Mouse (Mus musculus) C2C12 (cell line): ENCODE results near the gene Pgm5. TPM values are rescaled to one million over a fixed set of nuclear protein-coding genes. Genes with fewer than 3 reads are reported as not detected.

Experiments
- H3K27me3 ChIP-seq: one replicate; pipeline ENCODE4 v1.6.1; 2011; ENCODE audit not compliant: control insufficient read depth, insufficient read depth, insufficient read length
- H3K36me3 ChIP-seq: one replicate; pipeline ENCODE4 v1.6.1; 2011; ENCODE audit not compliant: control insufficient read depth, insufficient read depth
- H3K4me3 ChIP-seq: one replicate; pipeline ENCODE4 v1.5.1; 2011; ENCODE audit warnings: mild to moderate bottlenecking, control low read depth; ENCODE audit not compliant: poor library complexity, insufficient read depth, severe bottlenecking
- H3K79me2 ChIP-seq: one replicate; pipeline ENCODE4 v1.6.1; 2011; ENCODE audit not compliant: control insufficient read depth, insufficient read depth
- H3K79me3 ChIP-seq: one replicate; pipeline ENCODE4 v1.6.1; 2011; ENCODE audit warnings: low read depth, control low read depth
- H3ac ChIP-seq: one replicate; pipeline ENCODE3; 2011; ENCODE audit warnings: low read depth; ENCODE audit not compliant: control insufficient read depth, insufficient read length
- CEBPB ChIP-seq: IDR thresholded peaks from one replicate; pipeline ENCODE4 v1.6.1; 2011; ENCODE audit warnings: low read depth, mild to moderate bottlenecking, control low read depth, moderate library complexity
- CTCF ChIP-seq: IDR thresholded peaks from one replicate; pipeline ENCODE4 v1.5.1; 2011; ENCODE audit not compliant: control insufficient read depth, insufficient read depth, insufficient read length
- FOSL1 ChIP-seq: IDR thresholded peaks from one replicate; pipeline ENCODE4 v1.8.0; 2011; ENCODE audit warnings: mild to moderate bottlenecking, low read length; ENCODE audit not compliant: poor library complexity, insufficient read depth, severe bottlenecking
- MAX ChIP-seq: IDR thresholded peaks from one replicate; pipeline ENCODE4 v1.6.1; 2011; ENCODE audit warnings: mild to moderate bottlenecking, control low read depth
- MYOD1 ChIP-seq: IDR thresholded peaks from one replicate; pipeline ENCODE4 v1.6.1; 2011; ENCODE audit warnings: low read depth; ENCODE audit not compliant: control insufficient read depth, insufficient read length
- MYOG ChIP-seq: IDR thresholded peaks from one replicate; pipeline ENCODE4 v1.6.1; 2011; ENCODE audit not compliant: control insufficient read depth, insufficient read length; ENCODE audit errors: extremely low read depth
- USF1 ChIP-seq: IDR thresholded peaks from one replicate; pipeline ENCODE4 v1.6.1; 2011; ENCODE audit warnings: low read depth, mild to moderate bottlenecking, control low read depth, moderate library complexity
- polyA plus RNA-seq: library from polyadenylated mRNA; unstranded; fragments of >200 nt; fragmentation: generic; extraction: Trizol; gene quantifications from one replicate; pipeline ENCODE4 v1.2.1, GENCODE M21; 2012; ENCODE audit warnings: missing spikeins

Gene Pgm5
- polyA plus RNA-seq, 1 experiment: 0.05 TPM

DNA sequence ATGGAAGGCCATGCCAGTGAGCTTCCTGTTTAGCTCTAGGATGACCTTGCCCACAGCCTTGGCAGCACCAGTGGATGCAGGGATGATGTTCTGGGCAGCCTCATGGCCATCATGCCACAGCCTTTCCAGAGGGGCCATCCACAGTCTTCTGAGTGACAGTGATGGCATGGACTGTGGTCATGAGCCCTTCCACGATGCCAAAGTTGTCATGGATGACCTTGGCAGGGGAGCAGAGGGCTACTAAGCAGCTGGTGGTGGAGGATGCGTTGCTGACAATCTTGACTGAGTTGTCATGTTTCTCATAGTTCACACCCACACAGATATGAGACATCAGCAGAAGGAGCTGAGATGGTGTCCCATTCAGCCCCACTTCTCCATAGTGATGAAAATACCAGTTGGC lies 169.0 kb downstream of the Pgm5 start:
- Histone ChIP-seq H3K79me2 (no peaks in the 10 kb centered on the region), H3K36me3 (no peaks in the 10 kb centered on the region), H3K4me3 (no peak overlapping the region), H3ac (no peak overlapping the region), H3K27me3 (no peaks in the 10 kb centered on the region), H3K79me3 (no peaks in the 10 kb centered on the region)
- TF ChIP-seq MYOD1 (no peak), USF1 (no peak), CEBPB (no peak), MAX (no peak), CTCF (no peak), FOSL1 (no peak), MYOG (no peak)

GRCm38 (mm10) chr19:24689531-24689930 lies 172.1 kb downstream of the Pgm5 start:
- no peak overlapping the region for H3K4me3 ChIP-seq
- TF ChIP-seq USF1 (no peak), MYOD1 (no peak), FOSL1 (no peak), MYOG (no peak), CEBPB (no peak), CTCF (no peak), MAX (no peak)
- no peaks in the 10 kb centered on the region for H3K27me3 ChIP-seq
- H3ac ChIP-seq: no peak overlapping the region
- H3K79me3 ChIP-seq: no peaks in the 10 kb centered on the region
- H3K79me2 ChIP-seq: no peaks in the 10 kb centered on the region
- H3K36me3 ChIP-seq: no peaks in the 10 kb centered on the region

DNA sequence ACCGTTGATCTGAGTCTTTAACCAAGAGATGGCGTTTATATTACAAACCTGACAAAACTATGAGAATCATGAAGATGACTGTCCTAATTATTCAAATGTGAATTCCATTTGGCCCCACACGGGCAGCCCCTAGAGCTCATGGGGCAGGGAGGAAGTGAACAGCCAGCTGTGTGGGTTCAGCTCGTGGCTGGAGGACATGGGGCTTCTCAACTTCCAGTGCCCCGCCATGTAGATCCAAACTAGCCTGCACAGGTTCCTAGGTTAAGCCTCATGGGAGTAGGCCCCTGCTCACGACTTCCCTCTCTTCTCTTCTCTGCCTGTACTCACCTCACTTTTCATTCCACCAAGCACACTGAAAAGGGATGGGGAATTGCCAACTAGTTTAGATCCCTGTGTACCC lies 173.3 kb downstream of the Pgm5 start:
- TF ChIP-seq FOSL1 (no peak), MYOG (no peak), CEBPB (no peak), MAX (no peak), USF1 (no peak), CTCF (no peak), MYOD1 (no peak)
- no peaks in the 10 kb centered on the region for H3K79me2 ChIP-seq

DNA sequence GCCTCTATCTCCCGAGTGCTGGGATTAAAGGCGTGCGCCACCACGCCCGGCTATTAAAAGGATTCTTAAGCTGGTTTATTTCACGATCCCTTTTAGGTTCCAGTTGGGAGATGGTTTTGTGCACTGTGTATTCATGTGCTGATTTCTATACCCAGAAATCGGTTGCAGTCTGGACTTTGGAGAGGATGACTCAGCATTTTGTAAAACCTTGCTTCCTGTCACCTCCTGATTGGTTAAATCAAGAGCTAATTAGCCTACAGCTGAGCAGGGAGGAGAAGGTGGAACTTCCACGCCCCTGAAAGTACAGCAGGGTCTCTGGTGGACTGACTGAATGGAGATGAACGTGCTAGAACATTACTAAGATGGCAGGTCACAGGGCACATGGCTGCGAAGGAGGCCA lies 175.2 kb downstream of the Pgm5 start:
- TF ChIP-seq MAX: no peak
- TF ChIP-seq MYOG: no peak
- TF ChIP-seq CEBPB: no peak
- TF ChIP-seq MYOD1: no peak
- TF ChIP-seq USF1: no peak
- no peak for TF ChIP-seq FOSL1
- TF ChIP-seq CTCF: no peak
- H3K36me3 ChIP-seq: no peaks in the 10 kb centered on the region
- no peaks in the 10 kb centered on the region for H3K27me3 ChIP-seq
- no peaks in the 10 kb centered on the region for H3K79me2 ChIP-seq
- no peak overlapping the region for H3ac ChIP-seq
- no peaks in the 10 kb centered on the region for H3K79me3 ChIP-seq
- no peak overlapping the region for H3K4me3 ChIP-seq

More for the DNA sequence above, 173.3 kb downstream of the Pgm5 start:
- Histone ChIP-seq H3K36me3 (no peaks in the 10 kb centered on the region), H3K4me3 (no peak overlapping the region), H3K79me3 (no peaks in the 10 kb centered on the region), H3K27me3 (no peaks in the 10 kb centered on the region), H3ac (no peak overlapping the region)

DNA sequence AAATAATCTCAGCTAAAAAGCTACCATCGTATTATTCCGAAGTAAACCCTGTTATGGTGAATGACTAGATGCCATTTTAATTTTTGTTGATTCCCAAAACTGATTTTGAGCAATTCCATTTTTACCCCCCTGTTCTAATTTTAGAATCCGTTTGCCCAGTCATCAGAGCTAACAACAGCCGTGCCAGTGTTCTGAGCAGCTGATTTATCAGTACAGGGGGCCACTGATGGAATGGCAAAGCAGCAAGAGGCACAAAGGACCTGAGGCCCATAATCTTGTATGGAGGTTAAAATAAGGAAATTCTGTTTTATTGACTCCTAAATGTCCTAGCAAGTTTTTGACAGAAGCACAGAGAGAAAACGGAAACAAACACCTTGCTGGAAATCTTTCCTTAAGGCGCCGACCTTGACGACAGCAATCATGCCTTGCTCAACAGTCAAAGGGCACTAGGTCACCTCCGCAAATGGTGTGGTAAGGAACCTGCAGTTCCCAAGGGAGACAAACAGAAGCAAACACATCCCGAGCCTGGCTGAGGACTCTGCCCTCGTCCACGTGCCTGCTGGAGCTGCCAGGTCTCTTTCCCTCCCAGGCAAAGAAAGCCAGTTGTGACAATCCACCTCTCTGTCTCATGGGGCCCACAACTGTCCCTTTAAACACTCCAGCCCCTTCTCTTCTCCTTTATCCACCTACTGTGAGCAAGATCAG lies 178.5 kb downstream of the Pgm5 start:
- Histone ChIP-seq H3K79me3 (no peaks in the 10 kb centered on the region), H3K36me3 (no peaks in the 10 kb centered on the region), H3K4me3 (no peak overlapping the region), H3K79me2 (no peaks in the 10 kb centered on the region), H3K27me3 (no peaks in the 10 kb centered on the region), H3ac (no peak overlapping the region)
- TF ChIP-seq MYOG: no peak
- no peak for TF ChIP-seq CTCF
- TF ChIP-seq CEBPB: no peak
- no peak for TF ChIP-seq FOSL1
- TF ChIP-seq USF1: no peak
- TF ChIP-seq MAX: no peak
- no peak for TF ChIP-seq MYOD1

GRCm38 (mm10) chr19:24677242-24677984 lies 184.2 kb downstream of the Pgm5 start:
- no peak overlapping the region for H3ac ChIP-seq
- no peaks in the 10 kb centered on the region for H3K79me3 ChIP-seq
- no peak overlapping the region for H3K4me3 ChIP-seq
- H3K79me2 ChIP-seq: no peaks in the 10 kb centered on the region
- TF ChIP-seq CEBPB (no peak), MAX (no peak), USF1 (no peak), MYOD1 (no peak), MYOG (no peak), FOSL1 (no peak), CTCF (no peak)
- H3K27me3 ChIP-seq: no peaks in the 10 kb centered on the region
- H3K36me3 ChIP-seq: no peaks in the 10 kb centered on the region
